Mouse (Mus musculus) limb, embryonic 12.5 days (tissue): Measurements from ENCODE around the gene Rph3al. TPM values are rescaled to one million over a fixed set of nuclear protein-coding genes. Genes with fewer than 3 reads are reported as not detected.

Source experiments
- ATAC-seq: fragments of 200-750 bp; cut with Nextera tagmentation; 2 replicates; pipeline ENCODE4 v1.8.0; 2017; ENCODE audit warnings: low read depth, moderate TSS enrichment; ENCODE audit not compliant: insufficient number of reproducible peaks, insufficient read depth, low FRiP score, low TSS enrichment
- H3K27ac ChIP-seq: fragments of 300-500 bp; sonication (generic); 2 replicates; pipeline ENCODE4 v1.5.1; 2016; ENCODE audit warnings: mild to moderate bottlenecking, moderate library complexity
- H3K27me3 ChIP-seq: fragments of 300-500 bp; sonication (generic); 2 replicates; pipeline ENCODE4 v1.6.1; 2016; ENCODE audit warnings: mild to moderate bottlenecking, moderate library complexity
- H3K36me3 ChIP-seq: fragments of 300-500 bp; sonication (generic); 2 replicates; pipeline ENCODE4 v1.6.1; 2016; ENCODE audit warnings: mild to moderate bottlenecking, moderate library complexity
- H3K4me1 ChIP-seq: fragments of 300-500 bp; sonication (generic); replicated peaks from 2 replicates; pipeline ENCODE4 v1.6.1; 2016
- H3K4me2 ChIP-seq: fragments of 300-500 bp; sonication (generic); 2 replicates; pipeline ENCODE4 v1.6.1; 2016; ENCODE audit warnings: mild to moderate bottlenecking, moderate library complexity
- H3K4me3 ChIP-seq: fragments of 300-500 bp; sonication (generic); replicated peaks from 2 replicates; pipeline ENCODE4 v1.5.1; 2016; ENCODE audit warnings: mild to moderate bottlenecking
- H3K9ac ChIP-seq: fragments of 300-500 bp; sonication (generic); replicated peaks from 2 replicates; pipeline ENCODE4 v1.6.1; 2016; ENCODE audit warnings: mild to moderate bottlenecking, moderate library complexity
- H3K9me3 ChIP-seq: fragments of 300-500 bp; sonication (generic); 2 replicates; pipeline ENCODE4 v1.6.1; 2016; ENCODE audit warnings: mild to moderate bottlenecking, moderate library complexity
- WGBS: fragments of 180-500 bp; shearing (Covaris S2); methylation state at CpG from one replicate; pipeline ENCODE4 v1.1.7; 2016; 5-methylcytosine and 5-hydroxymethylcytosine counted together
- polyA plus RNA-seq: library from polyadenylated mRNA; unstranded; fragments of >200 nt; fragmentation: Nextera tagmentation; extraction: Ambion mirVana; gene quantifications from 2 replicates; pipeline ENCODE4 v1.2.1, GENCODE M21; 2016

Gene Rph3al
- 2.3 and 3.0 TPM in 2 replicates for polyA plus RNA-seq

DNA sequence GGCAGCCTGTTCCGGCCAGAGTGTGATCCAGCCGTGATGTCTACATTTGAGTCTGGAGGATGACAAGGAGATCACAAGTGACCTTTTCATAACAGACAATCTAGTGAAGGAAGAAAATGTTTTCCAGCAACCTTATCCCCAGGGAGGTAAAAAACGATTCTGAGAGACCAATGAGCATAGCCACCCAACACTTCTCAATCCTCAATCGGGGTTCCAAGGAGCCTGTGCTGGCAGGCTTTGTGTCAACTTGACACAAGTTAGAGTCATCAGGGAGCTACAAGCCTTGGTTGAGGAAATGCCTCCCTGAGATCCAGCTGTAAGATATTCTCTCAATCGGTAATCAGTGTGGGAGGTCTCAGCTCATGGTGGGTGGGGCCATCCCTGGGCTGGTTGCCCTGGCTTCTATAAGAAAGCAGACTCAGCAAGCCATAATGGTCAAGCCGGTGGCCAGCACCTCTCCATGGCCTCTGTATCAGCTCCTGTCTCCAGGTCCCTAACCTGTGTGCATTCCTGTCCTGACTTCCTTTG, at the start of gene Rph3al:
Gene Rph3al (minus strand): TSS at position 51 of the 528 bp plus-strand sequence.
- peak within 1 kb of the TSS; percentile 23; the same call in 1 of the 2 replicates for H3K9ac ChIP-seq
- peaks cover 6% of the 10 kb centered on the region; the same call in 1 of the 2 replicates for H3K9me3 ChIP-seq
- H3K27me3 ChIP-seq = no peaks in the 10 kb centered on the region
- peaks cover 32% of the 10 kb centered on the region for H3K4me1 ChIP-seq
- H3K36me3 ChIP-seq = no peaks in the 10 kb centered on the region
- H3K27ac ChIP-seq = peak within 1 kb of the TSS; percentile 76
- 0 out of 2 replicates have a peak within 1 kb of the TSS, but pooled peaks have one; percentile 1 for H3K4me3 ChIP-seq
- no peak for ATAC-seq
- H3K4me2 ChIP-seq = peak within 1 kb of the TSS; percentile 21; the same call in 1 of the 2 replicates
- WGBS = 73% methylated on average over 6 of the region's 6 CpGs

DNA sequence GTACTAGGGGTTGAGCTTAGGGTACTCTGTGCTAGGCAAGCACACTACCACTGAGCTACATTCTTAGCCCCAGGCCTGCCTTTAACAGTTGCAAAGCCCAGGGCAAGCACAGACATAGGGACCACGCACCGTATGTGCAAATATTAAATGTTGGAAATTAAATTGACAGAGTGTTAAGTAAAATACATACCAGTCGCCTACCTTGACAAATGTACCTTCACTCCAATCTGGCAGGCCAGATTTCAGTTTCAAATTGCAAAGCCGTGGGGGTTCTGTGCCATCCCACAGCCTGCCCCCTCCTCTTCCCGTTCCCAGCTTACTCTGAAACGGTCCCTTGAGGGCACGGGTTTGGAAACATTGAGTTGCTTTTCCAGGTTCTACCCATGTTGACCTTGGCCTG, 47.7 kb upstream of the Rph3al start:
- no peak for ATAC-seq
- WGBS = 71% methylated on average over 7 of the region's 7 CpGs

DNA sequence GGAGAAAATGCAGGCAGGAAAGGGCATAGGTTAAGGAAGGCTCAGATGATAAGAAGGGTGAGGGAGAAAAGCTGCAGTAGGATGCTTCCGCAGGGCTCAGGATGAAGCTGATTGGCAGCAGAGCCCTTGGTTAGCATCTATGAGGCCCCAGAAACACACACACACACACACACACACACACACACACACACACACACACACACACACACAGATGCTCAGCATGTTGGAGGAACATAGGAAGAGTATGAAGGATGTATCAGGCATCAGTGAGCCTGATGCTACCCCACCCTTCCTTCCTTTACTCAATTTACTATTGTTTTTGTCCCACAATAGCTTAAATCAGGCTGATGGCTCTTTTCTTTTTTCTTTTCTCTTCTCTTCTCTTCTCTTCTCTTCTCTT, 46.4 kb upstream of the Rph3al start:
- no peak for ATAC-seq
- no peaks in the 10 kb centered on the region for H3K9me3 ChIP-seq
- H3K36me3 ChIP-seq = no peaks in the 10 kb centered on the region
- no peak overlapping the region for H3K27ac ChIP-seq
- 89% methylated on average over 1 of the region's 1 CpGs for WGBS
- no peak overlapping the region for H3K9ac ChIP-seq
- no peaks in the 10 kb centered on the region for H3K27me3 ChIP-seq
- H3K4me1 ChIP-seq = peaks cover 4% of the 10 kb centered on the region; the same call in 1 of the 2 replicates
- H3K4me2 ChIP-seq = no peak overlapping the region
- no peak overlapping the region for H3K4me3 ChIP-seq

More for the DNA sequence above, 47.7 kb upstream of the Rph3al start:
- Histone ChIP-seq H3K4me2 (no peak overlapping the region), H3K9ac (no peak overlapping the region), H3K27me3 (no peaks in the 10 kb centered on the region), H3K4me3 (no peak overlapping the region), H3K36me3 (no peaks in the 10 kb centered on the region), H3K4me1 (no peaks in the 10 kb centered on the region), H3K9me3 (no peaks in the 10 kb centered on the region), H3K27ac (no peak overlapping the region)

DNA sequence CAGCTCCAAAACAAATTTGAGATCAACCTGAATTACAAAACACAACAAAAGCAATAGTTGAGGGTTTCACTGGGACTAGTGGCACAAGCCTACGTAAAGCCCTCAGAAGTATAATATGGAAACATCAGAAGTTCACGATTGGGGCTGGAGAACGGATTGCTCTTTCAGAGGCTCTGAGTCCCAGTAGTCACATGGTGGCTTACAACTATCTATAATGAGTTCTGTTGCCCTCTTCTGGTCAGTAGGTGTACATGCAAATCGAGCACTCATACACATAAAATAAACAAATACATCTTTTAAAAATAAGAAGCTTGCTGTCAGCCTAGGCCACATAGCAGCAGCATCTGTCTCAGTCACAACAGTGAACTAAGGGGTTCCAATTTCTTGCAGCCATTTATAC, 45.0 kb upstream of the Rph3al start:
- Histone ChIP-seq H3K9me3 (no peaks in the 10 kb centered on the region), H3K4me3 (no peak overlapping the region), H3K9ac (no peak overlapping the region), H3K27ac (no peak overlapping the region), H3K36me3 (no peaks in the 10 kb centered on the region), H3K4me1 (peaks cover 4% of the 10 kb centered on the region; the same call in 1 of the 2 replicates), H3K27me3 (no peaks in the 10 kb centered on the region), H3K4me2 (no peak overlapping the region)
- no peak for ATAC-seq
- 78% methylated on average over 4 of the region's 4 CpGs for WGBS

DNA sequence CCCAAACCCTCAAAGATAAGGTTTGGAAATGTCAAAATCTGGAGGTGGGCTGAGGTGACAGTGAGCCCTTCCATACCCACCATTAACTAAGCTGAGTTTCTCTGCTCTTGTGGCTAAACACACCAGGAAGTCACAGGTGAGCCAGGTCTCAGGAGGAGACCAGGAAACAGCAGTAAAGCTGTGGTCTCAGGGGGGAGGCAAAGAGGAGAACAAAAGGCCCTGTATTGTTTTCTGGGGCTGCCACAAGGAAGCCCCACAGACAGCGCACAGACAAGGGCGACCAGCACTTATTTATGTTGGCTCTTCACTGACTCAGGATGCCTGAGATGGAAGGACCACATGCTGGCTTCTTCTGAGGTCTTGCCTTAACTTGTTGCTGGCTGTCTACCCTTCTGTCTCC, 42.2 kb upstream of the Rph3al start:
- H3K27me3 ChIP-seq = no peaks in the 10 kb centered on the region
- H3K27ac ChIP-seq = no peak overlapping the region
- H3K9ac ChIP-seq = no peak overlapping the region
- H3K4me1 ChIP-seq = peaks cover 4% of the 10 kb centered on the region
- no peak overlapping the region for H3K4me3 ChIP-seq
- WGBS = 38% methylated on average over 2 of the region's 2 CpGs
- H3K36me3 ChIP-seq = no peaks in the 10 kb centered on the region
- H3K4me2 ChIP-seq = no peak overlapping the region
- ATAC-seq = no peak
- H3K9me3 ChIP-seq = no peaks in the 10 kb centered on the region

DNA sequence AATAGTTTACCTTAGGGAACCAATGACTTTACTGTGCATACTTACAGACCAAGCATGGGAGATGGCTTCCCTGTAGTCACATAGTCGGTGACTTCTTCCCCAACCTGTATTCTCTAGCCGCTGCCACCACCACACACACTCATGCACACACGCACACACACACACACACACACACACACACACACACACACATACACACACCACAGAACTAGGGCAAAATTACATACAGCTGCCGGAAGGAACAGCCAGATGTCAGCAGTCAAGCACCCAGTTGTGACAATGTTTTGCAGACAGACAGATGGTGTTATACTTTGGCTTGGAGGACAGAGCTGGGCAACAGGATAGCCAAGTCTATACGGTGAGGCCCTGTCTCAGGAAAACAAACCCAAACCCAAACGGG, 39.8 kb upstream of the Rph3al start:
- Histone ChIP-seq H3K27me3 (0 out of 2 replicates have a peak, but pooled peaks cover 2% of the 10 kb centered on the region), H3K4me3 (no peak overlapping the region), H3K27ac (no peak overlapping the region), H3K4me1 (peaks cover 6% of the 10 kb centered on the region), H3K4me2 (no peak overlapping the region), H3K36me3 (no peaks in the 10 kb centered on the region), H3K9ac (no peak overlapping the region), H3K9me3 (0 out of 2 replicates have a peak, but pooled peaks cover 3% of the 10 kb centered on the region)
- no peak for ATAC-seq
- WGBS = 72% methylated on average over 6 of the region's 6 CpGs

DNA sequence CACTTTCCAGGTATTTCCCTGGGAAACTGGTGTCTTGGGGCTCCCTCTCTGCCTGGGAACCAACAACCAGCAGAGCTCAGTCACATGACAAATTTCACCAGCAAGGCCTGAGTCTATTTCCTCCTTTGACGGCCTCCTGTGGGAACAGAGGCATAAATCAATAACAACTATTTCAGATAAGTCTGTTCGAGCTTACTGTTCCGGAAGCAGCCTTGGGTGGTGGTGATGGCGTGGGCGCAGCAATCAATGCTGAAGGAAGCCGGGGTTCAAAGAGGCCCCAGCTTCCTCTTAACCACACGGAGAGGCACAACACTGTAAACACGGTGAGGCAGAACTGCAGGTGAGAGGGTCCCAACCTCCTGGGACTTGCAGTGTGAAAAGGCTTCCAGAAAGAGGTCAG, 38.5 kb upstream of the Rph3al start:
- H3K4me1 ChIP-seq = peaks cover 12% of the 10 kb centered on the region
- H3K9me3 ChIP-seq = 0 out of 2 replicates have a peak, but pooled peaks cover 3% of the 10 kb centered on the region
- no peak overlapping the region for H3K4me3 ChIP-seq
- no peak overlapping the region for H3K4me2 ChIP-seq
- H3K27me3 ChIP-seq = 0 out of 2 replicates have a peak, but pooled peaks cover 5% of the 10 kb centered on the region
- no peak for ATAC-seq
- H3K36me3 ChIP-seq = no peaks in the 10 kb centered on the region
- 58% methylated on average over 8 of the region's 8 CpGs for WGBS
- no peak overlapping the region for H3K9ac ChIP-seq
- H3K27ac ChIP-seq = no peak overlapping the region

DNA sequence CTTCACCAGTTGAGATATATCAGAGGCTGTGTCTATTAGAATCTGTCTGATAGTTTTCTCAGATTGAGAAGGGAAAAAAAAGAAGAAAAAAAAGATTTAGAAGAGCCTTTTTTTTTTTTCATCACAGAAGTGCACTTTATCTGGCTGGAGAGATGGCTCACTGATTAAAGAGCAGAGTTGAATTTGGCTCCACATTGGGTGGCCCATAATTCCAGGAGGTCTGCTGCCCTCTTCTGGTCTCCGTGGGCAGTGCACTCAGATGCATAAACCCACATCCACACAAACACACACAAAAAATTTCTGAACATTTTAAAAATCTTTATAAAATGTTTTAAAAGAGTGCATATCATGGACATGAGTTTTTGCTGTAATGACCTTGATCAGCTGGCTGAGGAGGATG, 35.8 kb upstream of the Rph3al start:
- Histone ChIP-seq H3K4me3 (no peak overlapping the region), H3K9me3 (0 out of 2 replicates have a peak, but pooled peaks cover 3% of the 10 kb centered on the region), H3K27ac (no peak overlapping the region), H3K9ac (no peak overlapping the region), H3K4me2 (no peak overlapping the region), H3K27me3 (peaks cover 20% of the 10 kb centered on the region), H3K36me3 (no peaks in the 10 kb centered on the region), H3K4me1 (peaks cover 8% of the 10 kb centered on the region)
- WGBS = 88% methylated on average over 1 of the region's 1 CpGs
- no peak for ATAC-seq

DNA sequence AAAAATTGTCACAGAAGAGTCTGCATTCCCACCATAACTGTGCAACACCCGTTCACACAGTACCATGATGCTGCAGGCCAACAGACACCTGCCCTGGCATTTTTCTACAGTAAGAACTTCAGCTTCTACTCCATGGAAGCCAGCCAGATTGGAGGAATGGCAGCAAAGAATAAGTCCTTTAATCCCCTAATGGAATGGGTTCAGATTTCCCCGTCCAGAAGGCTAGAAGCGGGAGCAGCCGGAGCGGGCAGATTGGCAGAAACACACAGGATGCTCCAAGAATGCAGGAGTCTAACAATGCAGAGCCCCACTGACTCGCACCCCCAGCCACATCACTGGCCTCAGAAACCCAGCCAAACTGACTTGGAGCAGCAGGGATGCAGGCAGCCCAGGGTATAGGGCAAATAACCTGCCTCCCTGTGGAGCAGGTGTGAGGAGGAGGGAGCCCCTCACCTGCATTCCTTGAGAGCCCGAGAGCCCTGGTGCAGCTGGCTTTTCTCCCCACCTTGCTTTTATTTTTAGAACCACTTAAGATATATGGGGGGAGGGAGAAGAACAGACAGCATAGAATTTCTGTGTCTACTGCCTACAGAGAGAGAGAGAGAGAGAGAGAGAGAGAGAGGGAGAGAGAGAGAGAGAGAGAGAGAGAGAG, 34.8 kb upstream of the Rph3al start:
- H3K9ac ChIP-seq = no peak overlapping the region
- peaks cover 8% of the 10 kb centered on the region for H3K4me1 ChIP-seq
- WGBS = 18% methylated on average over 7 of the region's 7 CpGs
- no peak overlapping the region for H3K4me2 ChIP-seq
- ATAC-seq = no peak
- H3K4me3 ChIP-seq = no peak overlapping the region
- H3K27me3 ChIP-seq = peaks cover 28% of the 10 kb centered on the region
- H3K27ac ChIP-seq = no peak overlapping the region
- H3K36me3 ChIP-seq = no peaks in the 10 kb centered on the region
- 0 out of 2 replicates have a peak, but pooled peaks cover 3% of the 10 kb centered on the region for H3K9me3 ChIP-seq

DNA sequence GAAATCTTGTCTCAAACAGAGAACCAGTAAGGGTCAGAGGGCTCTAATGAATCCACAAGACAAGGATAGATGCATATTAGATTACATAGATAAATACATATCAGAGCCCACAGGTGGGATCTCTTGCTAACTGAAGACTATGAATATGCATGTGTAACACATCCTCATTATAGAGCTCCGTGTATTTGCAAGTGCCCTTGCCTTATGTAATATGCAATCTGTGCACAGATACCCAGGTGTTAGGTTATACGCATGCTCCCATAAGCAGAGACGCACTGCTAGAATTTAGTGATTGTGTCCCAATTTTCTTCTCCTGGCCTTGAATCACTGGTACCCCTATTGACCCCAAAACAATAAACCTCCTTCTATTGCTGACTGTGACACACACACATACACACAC, 34.0 kb upstream of the Rph3al start:
- Histone ChIP-seq H3K4me2 (no peak overlapping the region), H3K9me3 (0 out of 2 replicates have a peak, but pooled peaks cover 3% of the 10 kb centered on the region), H3K27ac (no peak overlapping the region), H3K4me1 (peaks cover 8% of the 10 kb centered on the region), H3K4me3 (no peak overlapping the region), H3K9ac (no peak overlapping the region), H3K27me3 (peaks cover 37% of the 10 kb centered on the region), H3K36me3 (no peaks in the 10 kb centered on the region)
- no peak for ATAC-seq
- 84% methylated on average over 3 of the region's 3 CpGs for WGBS

DNA sequence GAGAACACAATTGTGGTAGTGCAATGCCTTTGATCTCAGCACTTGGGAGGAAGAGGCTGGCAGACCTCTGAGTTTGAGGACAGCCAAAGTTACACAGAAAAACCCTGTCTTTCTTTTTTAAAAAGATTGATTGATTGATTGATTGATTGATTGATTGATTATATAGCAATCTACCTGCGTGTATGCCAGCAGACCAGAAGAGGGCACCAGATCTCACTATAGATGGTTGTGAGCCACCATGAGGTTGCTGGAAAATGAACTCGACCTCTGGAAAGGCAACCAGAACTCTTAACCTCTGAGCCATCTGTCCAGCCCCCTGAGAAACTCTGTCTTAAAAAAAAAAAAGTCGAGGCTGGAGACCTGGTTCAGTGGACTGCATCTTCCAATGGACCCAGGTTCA, 32.4 kb upstream of the Rph3al start:
- peaks cover 18% of the 10 kb centered on the region for H3K4me1 ChIP-seq
- no peaks in the 10 kb centered on the region for H3K36me3 ChIP-seq
- no peak overlapping the region for H3K27ac ChIP-seq
- ATAC-seq = no peak
- no peak overlapping the region for H3K4me3 ChIP-seq
- 29% methylated on average over 3 of the region's 3 CpGs for WGBS
- H3K9ac ChIP-seq = no peak overlapping the region
- 0 out of 2 replicates have a peak, but pooled peaks cover 3% of the 10 kb centered on the region for H3K9me3 ChIP-seq
- H3K4me2 ChIP-seq = no peak overlapping the region
- H3K27me3 ChIP-seq = peaks cover 51% of the 10 kb centered on the region
